Mouse (Mus musculus) kidney, adult 2 months (tissue): ENCODE measurements around the gene Eln.

ENCODE experiments used
- CTCF ChIP-seq: fragments of 200-500 bp; conservative IDR thresholded peaks from 2 replicates; pipeline ENCODE4 v1.5.1; 2011; ENCODE audit warnings: low read depth, mild to moderate bottlenecking, control low read depth, low read length, moderate library complexity, mixed read lengths; ENCODE audit not compliant: insufficient read depth, insufficient read length
- POLR2A ChIP-seq: fragments of 200-500 bp; IDR thresholded peaks from one replicate; pipeline ENCODE4 v1.6.1; 2011; ENCODE audit warnings: low read depth, low read length, control low read depth

GRCm38 (mm10) chr5:134677491-134677890 lies 69.6 kb downstream of the Eln start:
- TF ChIP-seq POLR2A (no peak), CTCF (no peak)
